Mouse (Mus musculus) heart, embryonic 10.5 days (tissue): Measurements from ENCODE around the gene Eif3a. TPM values are rescaled to one million over a fixed set of nuclear protein-coding genes. Genes with fewer than 3 reads are reported as not detected.
A peak's percentile ranks its signal among the peaks of the same experiment; 100 is the strongest.

Experiments used
- DNase-seq: peaks from one replicate; pipeline ENCODE4 v3.0.0-alpha.2; 2017; ENCODE audit warnings: low spot score
- H3K27ac ChIP-seq: fragments of 300-500 bp; sonication (generic); 2 replicates; pipeline ENCODE4 v1.5.1; 2016; ENCODE audit warnings: mild to moderate bottlenecking
- H3K27me3 ChIP-seq: fragments of 300-500 bp; sonication (generic); 2 replicates; pipeline ENCODE4 v1.6.1; 2016; ENCODE audit warnings: mild to moderate bottlenecking; ENCODE audit not compliant: poor library complexity, insufficient read depth, severe bottlenecking
- H3K36me3 ChIP-seq: fragments of 300-500 bp; sonication (generic); 2 replicates; pipeline ENCODE4 v1.6.1; 2016; ENCODE audit warnings: mild to moderate bottlenecking, moderate library complexity
- H3K4me1 ChIP-seq: fragments of 300-500 bp; sonication (generic); 2 replicates; pipeline ENCODE4 v1.6.1; 2016; ENCODE audit warnings: mild to moderate bottlenecking
- H3K4me3 ChIP-seq: fragments of 300-500 bp; sonication (generic); 2 replicates; pipeline ENCODE4 v1.5.1; 2016; ENCODE audit warnings: mild to moderate bottlenecking, moderate library complexity
- H3K9me3 ChIP-seq: fragments of 300-500 bp; sonication (generic); 2 replicates; pipeline ENCODE4 v1.6.1; 2016; ENCODE audit warnings: mild to moderate bottlenecking, moderate library complexity
- WGBS: fragments of 180-500 bp; shearing (Covaris S2); methylation state at CpG from one replicate; pipeline ENCODE4 v1.1.7; 2016; 5-methylcytosine and 5-hydroxymethylcytosine counted together
- polyA plus RNA-seq: library from polyadenylated mRNA; unstranded; fragments of >200 nt; fragmentation: Nextera tagmentation; extraction: Ambion mirVana; gene quantifications from 2 replicates; pipeline ENCODE4 v1.2.1, GENCODE M21; 2016

The Eif3a gene
- polyA plus RNA-seq, 1 experiment from 2014 or later = 153 TPM

GRCm38 (mm10) chr19:60789919-60790506 lies 445 bp downstream of the Eif3a start:
- no peaks in the 10 kb centered on the region for H3K9me3 ChIP-seq
- DNase-seq = peak; percentile 87
- H3K4me3 ChIP-seq = peak overlapping the region; percentile 98
- under 1% methylated on average over 60 of the region's 60 CpGs for WGBS
- no peaks in the 10 kb centered on the region for H3K36me3 ChIP-seq
- peak overlapping the region; percentile 100 for H3K27ac ChIP-seq
- no peaks in the 10 kb centered on the region for H3K27me3 ChIP-seq
- peaks cover 8% of the 10 kb centered on the region for H3K4me1 ChIP-seq

GRCm38 (mm10) chr19:60789452-60789851 lies 1.0 kb downstream of the Eif3a start:
- DNase-seq = no peak
- Histone ChIP-seq H3K4me1 (peaks cover 8% of the 10 kb centered on the region), H3K27me3 (no peaks in the 10 kb centered on the region), H3K9me3 (no peaks in the 10 kb centered on the region), H3K27ac (peak overlapping the region; percentile 100), H3K4me3 (peak overlapping the region; percentile 98), H3K36me3 (no peaks in the 10 kb centered on the region)
- 2% methylated on average over 7 of the region's 7 CpGs for WGBS

GRCm38 (mm10) chr19:60788214-60788960 lies 2.1 kb downstream of the Eif3a start:
- 46% methylated on average over 6 of the region's 6 CpGs for WGBS
- DNase-seq = no peak

GRCm38 (mm10) chr19:60787465-60788150 lies 2.9 kb downstream of the Eif3a start:
- H3K4me3 ChIP-seq = 0 out of 2 replicates have a peak overlapping the region, but pooled peaks have one; percentile 98
- peaks cover 8% of the 10 kb centered on the region for H3K4me1 ChIP-seq
- no peak for DNase-seq
- WGBS = 69% methylated on average over 2 of the region's 2 CpGs
- H3K27ac ChIP-seq = no peak overlapping the region
- no peaks in the 10 kb centered on the region for H3K27me3 ChIP-seq
- H3K36me3 ChIP-seq = 0 out of 2 replicates have a peak, but pooled peaks cover 6% of the 10 kb centered on the region
- H3K9me3 ChIP-seq = no peaks in the 10 kb centered on the region

More at GRCm38 (mm10) chr19:60788214-60788960, 2.1 kb downstream of the Eif3a start:
- Histone ChIP-seq H3K4me3 (peak overlapping the region; percentile 98), H3K36me3 (0 out of 2 replicates have a peak, but pooled peaks cover 6% of the 10 kb centered on the region), H3K9me3 (no peaks in the 10 kb centered on the region), H3K27me3 (no peaks in the 10 kb centered on the region), H3K27ac (peak overlapping the region; percentile 52; the same call in 1 of the 2 replicates), H3K4me1 (peaks cover 8% of the 10 kb centered on the region)

GRCm38 (mm10) chr19:60784712-60785111 lies 5.7 kb downstream of the Eif3a start:
- H3K4me1 ChIP-seq = peaks cover 8% of the 10 kb centered on the region
- H3K4me3 ChIP-seq = no peak overlapping the region
- WGBS = 26% methylated on average over 1 of the region's 1 CpGs
- no peak overlapping the region for H3K27ac ChIP-seq
- no peaks in the 10 kb centered on the region for H3K27me3 ChIP-seq
- DNase-seq = no peak
- H3K36me3 ChIP-seq = peaks cover 31% of the 10 kb centered on the region
- no peaks in the 10 kb centered on the region for H3K9me3 ChIP-seq

GRCm38 (mm10) chr19:60782034-60782433 lies 8.4 kb downstream of the Eif3a start:
- peaks cover 57% of the 10 kb centered on the region for H3K36me3 ChIP-seq
- H3K9me3 ChIP-seq = no peaks in the 10 kb centered on the region
- H3K27ac ChIP-seq = no peak overlapping the region
- no peaks in the 10 kb centered on the region for H3K27me3 ChIP-seq
- WGBS = 87% methylated on average over 3 of the region's 3 CpGs
- DNase-seq = no peak
- peaks cover 4% of the 10 kb centered on the region; the same call in 1 of the 2 replicates for H3K4me1 ChIP-seq
- no peak overlapping the region for H3K4me3 ChIP-seq

GRCm38 (mm10) chr19:60773366-60773765 lies 17.1 kb downstream of the Eif3a start:
- Histone ChIP-seq H3K4me3 (no peak overlapping the region), H3K27me3 (no peaks in the 10 kb centered on the region), H3K36me3 (peaks cover 99% of the 10 kb centered on the region), H3K27ac (no peak overlapping the region), H3K9me3 (no peaks in the 10 kb centered on the region), H3K4me1 (no peaks in the 10 kb centered on the region)
- WGBS = 86% methylated on average over 6 of the region's 6 CpGs
- DNase-seq = no peak

GRCm38 (mm10) chr19:60758896-60759835 lies 31.3 kb downstream of the Eif3a start:
- H3K36me3 ChIP-seq = peaks cover 37% of the 10 kb centered on the region
- peaks cover 15% of the 10 kb centered on the region for H3K4me1 ChIP-seq
- no peak overlapping the region for H3K27ac ChIP-seq
- H3K9me3 ChIP-seq = no peaks in the 10 kb centered on the region
- H3K27me3 ChIP-seq = peaks cover 6% of the 10 kb centered on the region; the same call in 1 of the 2 replicates
- no peak overlapping the region for H3K4me3 ChIP-seq
- no peak for DNase-seq
- 78% methylated on average over 4 of the region's 4 CpGs for WGBS

GRCm38 (mm10) chr19:60757099-60757785 lies 33.2 kb downstream of the Eif3a start:
- no peak for DNase-seq
- 7% methylated on average over 25 of the region's 25 CpGs for WGBS
- peak overlapping the region; percentile 85 for H3K4me3 ChIP-seq
- H3K9me3 ChIP-seq = no peaks in the 10 kb centered on the region
- peaks cover 15% of the 10 kb centered on the region for H3K4me1 ChIP-seq
- no peak overlapping the region; the same call in 1 of the 2 replicates for H3K27ac ChIP-seq
- peaks cover 6% of the 10 kb centered on the region; the same call in 1 of the 2 replicates for H3K27me3 ChIP-seq
- peaks cover 18% of the 10 kb centered on the region for H3K36me3 ChIP-seq

- Histone ChIP-seq H3K9me3 (no peaks in the 10 kb centered on the region), H3K36me3 (peaks cover 12% of the 10 kb centered on the region), H3K4me1 (peaks cover 15% of the 10 kb centered on the region), H3K27me3 (peaks cover 6% of the 10 kb centered on the region; the same call in 1 of the 2 replicates), H3K4me3 (peak overlapping the region; percentile 85), H3K27ac (peak overlapping the region; percentile 74)
- under 1% methylated on average over 113 of the region's 115 CpGs for WGBS
- DNase-seq = peak; percentile 84
These were observed 34.0 kb downstream of the Eif3a start for GRCm38 (mm10) chr19:60756192-60757098.
